Mouse (Mus musculus) adrenal gland, adult (tissue): Measurements from ENCODE around the gene Capza1.

ENCODE experiments used
- DNase-seq, 2 experiments: peaks; one replicate each; pipeline ENCODE4 v3.0.0; 2022 to 2023; ENCODE audit warnings: low spot score in 1 of 2; ENCODE audit not compliant: inconsistent age in 2 of 2

Gene Capza1

GRCm38 (mm10) chr3:104790401-104790937 lies 73.8 kb downstream of the Capza1 start:
- peak in 1 of 2 experiments; percentile 69 for DNase-seq

GRCm38 (mm10) chr3:104789822-104790221 lies 74.5 kb downstream of the Capza1 start:
- DNase-seq, result peak; percentile 46 to 84

GRCm38 (mm10) chr3:104789312-104789605 lies 75.0 kb downstream of the Capza1 start:
- no peak for DNase-seq

- DNase-seq, result peak; percentile 89 to 97
Measured at GRCm38 (mm10) chr3:104788561-104789311, 75.6 kb downstream of the Capza1 start.

GRCm38 (mm10) chr3:104788075-104788474 lies 76.2 kb downstream of the Capza1 start, which contains the start of gene Rhoc:
Rhoc (plus strand) TSS chr3:104788375.
- no peak for DNase-seq

- DNase-seq, result no peak
Measured at GRCm38 (mm10) chr3:104785284-104785683, 79.0 kb downstream of the Capza1 start.

GRCm38 (mm10) chr3:104783971-104784500 lies 80.3 kb downstream of the Capza1 start:
- no peak for DNase-seq

- DNase-seq, result peak; percentile 74 to 89
Measured at GRCm38 (mm10) chr3:104782061-104782681, 82.1 kb downstream of the Capza1 start.

GRCm38 (mm10) chr3:104781471-104781903 lies 82.8 kb downstream of the Capza1 start, which contains the start of gene Fam19a3:
Fam19a3 (minus strand) TSS chr3:104781840.
- DNase-seq, result peak; percentile 39 to 72

- DNase-seq, result peak; percentile 73 to 90
Measured at GRCm38 (mm10) chr3:104780561-104781420, 83.5 kb downstream of the Capza1 start, which contains the start of gene Ppm1j. Ppm1j (plus strand) TSS chr3:104781056.

- DNase-seq, result peak; percentile 53 to 83
Measured at GRCm38 (mm10) chr3:104779949-104780348, 84.4 kb downstream of the Capza1 start.

GRCm38 (mm10) chr3:104777342-104777741 lies 87.0 kb downstream of the Capza1 start:
- peak in 1 of 2 experiments; percentile 63 for DNase-seq

- no peak for DNase-seq
Measured at GRCm38 (mm10) chr3:104773301-104773700, 91.0 kb downstream of the Capza1 start.
